Mouse (Mus musculus): ENCODE data around the gene Erbb3. TPM values are rescaled to one million over a fixed set of nuclear protein-coding genes. Genes with fewer than 3 reads are reported as not detected.

Erbb3 gene
- polyA plus RNA-seq, 1 experiment from 2014 or later = 9.6 TPM

DNA sequence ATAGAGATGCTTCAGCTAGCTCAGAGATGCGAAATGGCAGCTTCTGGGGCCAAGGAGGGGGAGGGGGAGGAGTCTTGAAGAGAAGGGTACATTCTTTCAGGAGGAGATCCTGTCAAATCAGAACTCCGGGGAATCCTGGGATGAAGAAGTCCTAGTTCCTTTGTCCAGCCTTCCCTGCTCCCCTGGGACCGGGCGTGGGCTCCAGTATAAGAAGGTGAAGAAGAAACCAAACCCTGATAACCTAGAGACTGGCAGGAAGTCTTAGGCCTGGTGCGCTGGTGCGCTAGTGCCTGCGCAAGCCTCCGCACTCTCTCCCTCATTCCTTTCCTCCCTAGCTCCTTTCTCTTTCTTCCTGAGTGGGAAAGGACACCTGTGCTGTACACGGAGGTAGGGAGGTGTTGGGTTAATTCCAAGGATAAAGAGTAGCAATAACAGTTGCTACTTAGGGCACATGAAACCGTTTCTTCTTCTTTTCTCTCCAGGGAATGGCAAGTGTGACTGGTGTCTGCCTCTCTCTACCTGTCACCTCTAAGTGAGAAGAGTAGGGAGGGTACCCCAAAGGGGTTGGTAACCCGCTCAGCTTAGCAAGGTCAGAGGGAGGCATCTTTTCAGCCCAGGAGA, 65.2 kb downstream of the Erbb3 start:
- peak overlapping the region; percentile 78 for H3K4me2 ChIP-seq (ENCODE audit: low read length)
- H3K36me3 ChIP-seq (ENCODE audit: insufficient read depth, low read length) = peaks cover 19% of the 10 kb centered on the region
- ATAC-seq (replicated peaks; ENCODE audit: low FRiP score, low read depth) = no peak
- H3K27ac ChIP-seq = no peak overlapping the region
- 36% methylated on average over 11 of the region's 11 CpGs for WGBS
- TF ChIP-seq CTCF (IDR thresholded peaks at IDR 0.05; ENCODE audit: low read depth) = no peak
- peak overlapping the region; percentile 63 for H3K4me3 ChIP-seq (replicated peaks; ENCODE audit: low read depth, low read length)
- no peaks in the 10 kb centered on the region for H3K9me3 ChIP-seq (replicated peaks; ENCODE audit: low read length)
- H3K27me3 ChIP-seq (ENCODE audit: insufficient read depth, low read length) = no peaks in the 10 kb centered on the region
- peak overlapping the region; percentile 59 for H3K9ac ChIP-seq (ENCODE audit: low read depth, low read length)
- H3K4me1 ChIP-seq (replicated peaks; ENCODE audit: insufficient read depth, low read length) = 0 out of 2 replicates have a peak, but pooled peaks cover 8% of the 10 kb centered on the region
- no peak for DNase-seq (ENCODE audit: low spot score)

DNA sequence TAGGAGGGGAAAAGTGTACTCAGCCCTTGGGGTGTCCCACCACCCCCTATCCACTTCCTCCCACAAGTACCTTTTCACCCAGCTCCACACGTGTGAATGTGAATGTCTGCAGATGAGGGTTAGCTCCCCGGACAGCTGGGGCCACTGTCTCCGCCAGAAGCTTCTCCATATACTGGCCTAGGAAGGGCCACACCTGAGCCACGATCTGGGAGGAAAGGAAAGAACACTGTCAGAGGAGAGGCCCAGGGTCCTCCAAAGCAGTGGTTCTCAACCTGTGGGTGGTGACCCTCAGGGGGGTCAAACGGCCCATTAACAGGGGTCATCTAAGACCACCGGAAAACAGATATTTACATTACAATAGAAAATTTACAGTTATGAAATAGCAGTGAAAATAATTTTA, 67.1 kb downstream of the Erbb3 start:
- 71% methylated on average over 6 of the region's 6 CpGs for WGBS
- no peak for ATAC-seq (replicated peaks; ENCODE audit: low FRiP score, low read depth)
- no peaks in the 10 kb centered on the region for H3K27me3 ChIP-seq (ENCODE audit: insufficient read depth, low read length)
- peaks cover 19% of the 10 kb centered on the region for H3K36me3 ChIP-seq (ENCODE audit: insufficient read depth, low read length)
- H3K4me2 ChIP-seq (ENCODE audit: low read length) = no peak overlapping the region
- no peak overlapping the region for H3K9ac ChIP-seq (ENCODE audit: low read depth, low read length)
- no peak for DNase-seq (ENCODE audit: low spot score)
- 0 out of 2 replicates have a peak, but pooled peaks cover 8% of the 10 kb centered on the region for H3K4me1 ChIP-seq (replicated peaks; ENCODE audit: insufficient read depth, low read length)
- H3K4me3 ChIP-seq (replicated peaks; ENCODE audit: low read depth, low read length) = no peak overlapping the region
- TF ChIP-seq CTCF (IDR thresholded peaks at IDR 0.05; ENCODE audit: low read depth) = no peak
- H3K27ac ChIP-seq = no peak overlapping the region
- H3K9me3 ChIP-seq (replicated peaks; ENCODE audit: low read length) = no peaks in the 10 kb centered on the region

DNA sequence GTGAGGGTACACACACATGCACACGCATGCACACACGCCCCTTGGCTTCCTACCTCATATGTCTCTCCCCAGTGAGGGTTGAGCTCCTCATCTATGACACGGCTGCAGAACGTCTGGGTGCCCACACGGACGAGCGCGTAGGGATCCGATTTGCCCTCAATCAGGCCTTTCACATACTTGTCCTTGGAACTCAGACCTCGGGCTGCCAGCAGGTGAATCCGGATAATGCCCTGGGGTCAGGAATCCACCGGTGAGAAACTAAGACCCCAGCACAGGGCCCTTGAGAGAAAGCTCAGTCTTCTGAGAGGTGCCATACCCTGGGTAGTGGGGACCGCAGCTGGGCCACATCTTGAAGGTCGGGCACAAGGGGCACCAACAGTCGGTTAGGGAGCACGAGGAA, 68.9 kb downstream of the Erbb3 start:
- H3K36me3 ChIP-seq (ENCODE audit: insufficient read depth, low read length) = peaks cover 22% of the 10 kb centered on the region
- no peaks in the 10 kb centered on the region for H3K9me3 ChIP-seq (replicated peaks; ENCODE audit: low read length)
- no peak overlapping the region for H3K4me3 ChIP-seq (replicated peaks; ENCODE audit: low read depth, low read length)
- DNase-seq (ENCODE audit: low spot score) = no peak
- no peaks in the 10 kb centered on the region for H3K27me3 ChIP-seq (ENCODE audit: insufficient read depth, low read length)
- WGBS = 88% methylated on average over 16 of the region's 16 CpGs
- no peak overlapping the region for H3K4me2 ChIP-seq (ENCODE audit: low read length)
- ATAC-seq (replicated peaks; ENCODE audit: low FRiP score, low read depth) = no peak
- no peak for TF ChIP-seq CTCF (IDR thresholded peaks at IDR 0.05; ENCODE audit: low read depth)
- H3K27ac ChIP-seq = no peak overlapping the region
- H3K4me1 ChIP-seq (replicated peaks; ENCODE audit: insufficient read depth, low read length) = 0 out of 2 replicates have a peak, but pooled peaks cover 8% of the 10 kb centered on the region
- no peak overlapping the region for H3K9ac ChIP-seq (ENCODE audit: low read depth, low read length)

DNA sequence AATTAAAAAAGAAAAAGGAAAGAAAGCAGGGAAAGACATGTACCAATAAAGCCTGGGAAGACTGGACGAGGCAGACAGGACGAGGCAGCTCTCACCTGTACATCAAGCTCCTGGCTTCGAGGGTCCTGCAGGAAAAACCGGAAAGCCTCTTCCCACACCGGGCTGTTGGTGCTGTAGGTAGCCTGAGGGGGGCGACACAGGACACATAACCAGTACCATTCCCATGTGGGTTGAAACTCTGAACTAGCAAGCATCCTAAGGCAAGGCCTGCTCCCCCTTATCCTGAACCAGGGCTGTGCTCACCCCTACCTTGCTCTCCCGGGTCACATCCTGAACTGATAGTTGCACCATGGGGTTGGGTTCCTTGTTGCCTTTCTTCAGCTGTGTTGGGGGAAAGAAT, 70.6 kb downstream of the Erbb3 start:
- H3K27ac ChIP-seq = no peak overlapping the region
- no peak overlapping the region for H3K9ac ChIP-seq (ENCODE audit: low read depth, low read length)
- WGBS = 72% methylated on average over 7 of the region's 7 CpGs
- H3K4me2 ChIP-seq (ENCODE audit: low read length) = no peak overlapping the region
- H3K9me3 ChIP-seq (replicated peaks; ENCODE audit: low read length) = no peaks in the 10 kb centered on the region
- 0 out of 2 replicates have a peak, but pooled peaks have one; percentile 65 for ATAC-seq (replicated peaks; ENCODE audit: low FRiP score, low read depth)
- H3K27me3 ChIP-seq (ENCODE audit: insufficient read depth, low read length) = no peaks in the 10 kb centered on the region
- DNase-seq (ENCODE audit: low spot score) = peak; percentile 46
- peak; percentile 62 for TF ChIP-seq CTCF (IDR thresholded peaks at IDR 0.05; ENCODE audit: low read depth)
- H3K4me1 ChIP-seq (replicated peaks; ENCODE audit: insufficient read depth, low read length) = no peaks in the 10 kb centered on the region
- H3K4me3 ChIP-seq (replicated peaks; ENCODE audit: low read depth, low read length) = no peak overlapping the region
- peaks cover 24% of the 10 kb centered on the region for H3K36me3 ChIP-seq (ENCODE audit: insufficient read depth, low read length)

Small RNAs within 50 kb of the gene (microRNA-seq; reads per million reads assigned to microRNA genes)
- gene Gm47275 (not detected), gene Mir6917 (not detected)

Other genes with a start within 250 kb of the Erbb3 start
- 18.3 and 19.7 TPM in 2 replicates for gene Coq10a, start 220.7 kb downstream of the Erbb3 start, polyA plus RNA-seq (2015; fragmentation: Nextera tagmentation; extraction: Ambion mirVana)
- gene Ankrd52, start 212.5 kb downstream of the Erbb3 start, polyA plus RNA-seq (2015; fragmentation: Nextera tagmentation; extraction: Ambion mirVana) = 6.2 TPM in 2 replicates
- 56.0 and 64.8 TPM in 2 replicates for gene Slc39a5, start 188.4 kb downstream of the Erbb3 start, polyA plus RNA-seq (2015; fragmentation: Nextera tagmentation; extraction: Ambion mirVana)
- gene Nabp2, start 178.2 kb downstream of the Erbb3 start, polyA plus RNA-seq (2015; fragmentation: Nextera tagmentation; extraction: Ambion mirVana) = 82.4 and 85.5 TPM in 2 replicates
- gene Rnf41, start 178.0 kb downstream of the Erbb3 start, polyA plus RNA-seq (2015; fragmentation: Nextera tagmentation; extraction: Ambion mirVana) = 34.9 and 39.3 TPM in 2 replicates
- gene Smarcc2, start 130.4 kb downstream of the Erbb3 start, polyA plus RNA-seq (2015; fragmentation: Nextera tagmentation; extraction: Ambion mirVana) = 40.5 and 44.9 TPM in 2 replicates
- 1,410 and 1,495 TPM in 2 replicates for gene Myl6, start 95.5 kb downstream of the Erbb3 start, polyA plus RNA-seq (2015; fragmentation: Nextera tagmentation; extraction: Ambion mirVana)
- gene Myl6b, start 91.0 kb downstream of the Erbb3 start, polyA plus RNA-seq (2015; fragmentation: Nextera tagmentation; extraction: Ambion mirVana) = 3.2 and 3.7 TPM in 2 replicates
- gene Esyt1, start 63.8 kb downstream of the Erbb3 start, polyA plus RNA-seq (2015; fragmentation: Nextera tagmentation; extraction: Ambion mirVana) = 15.9 TPM in 2 replicates
- gene Zc3h10, start 41.9 kb downstream of the Erbb3 start, polyA plus RNA-seq (2015; fragmentation: Nextera tagmentation; extraction: Ambion mirVana) = 13.7 and 16.9 TPM in 2 replicates
- 3,897 and 4,536 TPM in 2 replicates for gene Rpl41, start 40.3 kb downstream of the Erbb3 start, polyA plus RNA-seq (2015; fragmentation: Nextera tagmentation; extraction: Ambion mirVana)
- gene Pa2g4, start 23.7 kb downstream of the Erbb3 start, polyA plus RNA-seq (2015; fragmentation: Nextera tagmentation; extraction: Ambion mirVana) = 124 and 132 TPM in 2 replicates
- 836 and 985 TPM in 2 replicates for gene Rps26, start 37.1 kb upstream of the Erbb3 start, polyA plus RNA-seq (2015; fragmentation: Nextera tagmentation; extraction: Ambion mirVana)
- gene Ikzf4, start 56.3 kb upstream of the Erbb3 start, polyA plus RNA-seq (2015; fragmentation: Nextera tagmentation; extraction: Ambion mirVana) = 1.4 and 1.8 TPM in 2 replicates
- 14.2 and 15.1 TPM in 2 replicates for gene Suox, start 84.4 kb upstream of the Erbb3 start, polyA plus RNA-seq (2015; fragmentation: Nextera tagmentation; extraction: Ambion mirVana)
- gene Rab5b, start 106.6 kb upstream of the Erbb3 start, polyA plus RNA-seq (2015; fragmentation: Nextera tagmentation; extraction: Ambion mirVana) = 57.9 and 61.7 TPM in 2 replicates
- 1.5 and 2.0 TPM in 2 replicates for gene Pmel, start 114.5 kb upstream of the Erbb3 start, polyA plus RNA-seq (2015; fragmentation: Nextera tagmentation; extraction: Ambion mirVana)
- gene Cdk2, start 115.4 kb upstream of the Erbb3 start, polyA plus RNA-seq (2015; fragmentation: Nextera tagmentation; extraction: Ambion mirVana) = 55.9 and 66.3 TPM in 2 replicates
- 5.4 and 6.4 TPM in 2 replicates for gene Dgka, start 155.2 kb upstream of the Erbb3 start, polyA plus RNA-seq (2015; fragmentation: Nextera tagmentation; extraction: Ambion mirVana)
- 35.0 and 36.3 TPM in 2 replicates for gene Pym1, start 158.2 kb upstream of the Erbb3 start, polyA plus RNA-seq (2015; fragmentation: Nextera tagmentation; extraction: Ambion mirVana)
- gene Mmp19, start 201.3 kb upstream of the Erbb3 start, polyA plus RNA-seq (2015; fragmentation: Nextera tagmentation; extraction: Ambion mirVana) = 0.55 and 0.64 TPM in 2 replicates
- gene Dnajc14, start 214.4 kb upstream of the Erbb3 start, polyA plus RNA-seq (2015; fragmentation: Nextera tagmentation; extraction: Ambion mirVana) = 46.2 and 48.5 TPM in 2 replicates
- gene Tmem198b, start 214.7 kb upstream of the Erbb3 start, polyA plus RNA-seq (2015; fragmentation: Nextera tagmentation; extraction: Ambion mirVana) = 11.7 and 13.2 TPM in 2 replicates
- 164 and 175 TPM in 2 replicates for gene Sarnp, start 227.7 kb upstream of the Erbb3 start, polyA plus RNA-seq (2015; fragmentation: Nextera tagmentation; extraction: Ambion mirVana)
- 87.2 and 87.5 TPM in 2 replicates for gene Ormdl2, start 232.0 kb upstream of the Erbb3 start, polyA plus RNA-seq (2015; fragmentation: Nextera tagmentation; extraction: Ambion mirVana)

Measured in kidney, postnatal 0 days (tissue).